Mouse (Mus musculus) stomach, postnatal 0 days (tissue): ENCODE measurements around the gene Pigm. TPM values are rescaled to one million over a fixed set of nuclear protein-coding genes. Genes with fewer than 3 reads are reported as not detected.

Experiments used
- ATAC-seq: fragments of 200-750 bp; cut with Nextera tagmentation; 2 replicates; pipeline ENCODE4 v1.8.0; 2017; ENCODE audit not compliant: low FRiP score, low TSS enrichment
- DNase-seq: peaks from one replicate; pipeline ENCODE4 v3.0.0-alpha.2; 2016; ENCODE audit warnings: low spot score
- H3K27ac ChIP-seq: fragments of 300-500 bp; sonication (generic); replicated peaks from 2 replicates; pipeline ENCODE4 v1.5.1; 2014; ENCODE audit warnings: mild to moderate bottlenecking, control low read depth
- H3K27me3 ChIP-seq: fragments of 300-500 bp; sonication (generic); 2 replicates; pipeline ENCODE4 v1.6.1; 2014; ENCODE audit warnings: low read length; ENCODE audit not compliant: control insufficient read depth, insufficient read depth
- H3K36me3 ChIP-seq: fragments of 300-500 bp; sonication (generic); 2 replicates; pipeline ENCODE4 v1.6.1; 2014; ENCODE audit warnings: low read length, mixed read lengths; ENCODE audit not compliant: control insufficient read depth, insufficient read depth
- H3K4me1 ChIP-seq: fragments of 300-500 bp; sonication (generic); replicated peaks from 2 replicates; pipeline ENCODE4 v1.6.1; 2014; ENCODE audit warnings: antibody characterized with exemption; ENCODE audit not compliant: control insufficient read depth, insufficient read depth
- H3K4me2 ChIP-seq: fragments of 300-500 bp; sonication (generic); replicated peaks from 2 replicates; pipeline ENCODE4 v1.6.1; 2014; ENCODE audit warnings: low read depth, mild to moderate bottlenecking, control low read depth, moderate library complexity
- H3K4me3 ChIP-seq: fragments of 300-500 bp; sonication (generic); 2 replicates; pipeline ENCODE4 v1.5.1; 2014; ENCODE audit warnings: low read depth, low read length, control low read depth
- H3K9ac ChIP-seq: fragments of 300-500 bp; sonication (generic); 2 replicates; pipeline ENCODE4 v1.6.1; 2014; ENCODE audit warnings: mild to moderate bottlenecking, low read length, control low read depth, mixed read lengths
- H3K9me3 ChIP-seq: fragments of 300-500 bp; sonication (generic); 2 replicates; pipeline ENCODE4 v1.6.1; 2016; ENCODE audit warnings: low read length; ENCODE audit not compliant: control insufficient read depth
- CTCF ChIP-seq: IDR thresholded peaks from 2 replicates; pipeline ENCODE4 v1.5.1; 2016; ENCODE audit warnings: antibody characterized with exemption, low read depth, mild to moderate bottlenecking, moderate library complexity
- EP300 ChIP-seq: optimal IDR thresholded peaks from 2 replicates; pipeline ENCODE3; 2016; ENCODE audit warnings: antibody characterized with exemption
- WGBS: fragments of 180-500 bp; shearing (Covaris S2); extraction: QIAGEN DNeasy Blood & Tissue Kit; methylation state at CpG from one replicate; pipeline ENCODE4 v1.1.7; 2014; 5-methylcytosine and 5-hydroxymethylcytosine counted together
- polyA plus RNA-seq: library from polyadenylated mRNA; unstranded; fragments of >200 nt; fragmentation: Nextera tagmentation; extraction: Ambion mirVana; gene quantifications from 2 replicates; pipeline ENCODE4 v1.2.1, GENCODE M21; 2015

The Pigm gene
- polyA plus RNA-seq, result 3.6 and 3.8 TPM in 2 replicates

DNA sequence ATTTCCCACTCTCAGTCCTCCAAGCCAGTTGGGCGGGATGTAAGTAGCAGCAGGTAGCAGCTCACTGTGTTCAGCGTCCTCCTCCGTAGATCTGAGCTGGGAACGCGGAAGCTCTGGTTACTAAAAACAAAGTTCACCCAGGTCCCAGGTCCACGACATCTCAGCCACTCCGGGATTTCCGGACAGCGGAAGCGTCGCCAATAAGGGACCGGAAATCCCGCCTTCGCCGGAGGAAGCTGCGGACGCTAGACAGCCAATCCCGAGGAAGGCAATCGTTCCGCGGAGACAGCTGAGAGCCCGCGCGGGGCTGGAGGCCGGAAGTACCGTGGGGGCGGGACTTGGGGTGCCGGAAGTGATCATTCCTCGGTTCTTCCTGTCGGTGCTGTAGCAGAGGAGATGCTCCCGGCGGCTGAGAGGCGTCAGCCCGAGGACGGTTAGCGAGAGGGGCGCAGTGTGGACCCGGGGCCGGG is at the start of gene Pigm:
Gene Pigm (plus strand): TSS at position 349 of the 470 bp plus-strand sequence.
- H3K27ac ChIP-seq, result peak within 1 kb of the TSS; percentile 85
- ATAC-seq (peak; percentile 99), DNase-seq (peak; percentile 99)
- WGBS, result under 1% methylated on average over 39 of the region's 39 CpGs
- no peaks in the 10 kb centered on the region for H3K9me3 ChIP-seq
- TF ChIP-seq CTCF (no peak), EP300 (peak; percentile 85)
- H3K4me2 ChIP-seq, result peak within 1 kb of the TSS; percentile 96
- H3K36me3 ChIP-seq, result no peaks in the 10 kb centered on the region; the same call in 1 of the 2 replicates
- H3K27me3 ChIP-seq, result no peaks in the 10 kb centered on the region
- peak within 1 kb of the TSS; percentile 88 for H3K4me3 ChIP-seq
- H3K9ac ChIP-seq, result peak within 1 kb of the TSS; percentile 92
- 0 out of 2 replicates have a peak, but pooled peaks cover 4% of the 10 kb centered on the region for H3K4me1 ChIP-seq

DNA sequence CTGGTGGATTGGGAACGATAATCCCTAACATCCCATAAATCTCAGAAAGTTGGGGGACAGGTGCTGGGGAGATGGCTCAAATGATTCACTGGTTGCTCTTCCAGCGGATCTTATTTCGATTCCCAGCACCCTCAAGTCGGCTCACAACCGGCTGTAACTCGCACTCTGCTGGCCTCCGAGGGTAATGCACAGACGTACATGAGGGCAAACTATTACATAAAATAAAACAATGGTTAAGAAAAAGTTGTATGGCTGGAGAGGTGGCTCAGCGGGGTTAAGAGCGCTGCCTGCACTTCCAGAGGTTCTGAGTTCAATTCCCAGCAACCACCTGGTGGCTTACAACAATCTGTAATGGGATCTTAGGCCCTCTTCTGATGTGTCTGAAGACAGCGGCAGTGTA is 49.7 kb upstream of the Pigm start:
- 52% methylated on average over 11 of the region's 11 CpGs for WGBS
- TF ChIP-seq EP300 (no peak), CTCF (no peak)
- H3K9me3 ChIP-seq, result no peaks in the 10 kb centered on the region
- peak overlapping the region; percentile 38 for H3K4me3 ChIP-seq
- no peaks in the 10 kb centered on the region for H3K36me3 ChIP-seq
- peak overlapping the region; percentile 63 for H3K4me2 ChIP-seq
- DNase-seq, result no peak
- ATAC-seq, result no peak
- H3K27ac ChIP-seq, result no peak overlapping the region
- 0 out of 2 replicates have a peak overlapping the region, but pooled peaks have one; percentile 4 for H3K9ac ChIP-seq
- H3K27me3 ChIP-seq, result no peaks in the 10 kb centered on the region; the same call in 1 of the 2 replicates
- no peaks in the 10 kb centered on the region for H3K4me1 ChIP-seq

DNA sequence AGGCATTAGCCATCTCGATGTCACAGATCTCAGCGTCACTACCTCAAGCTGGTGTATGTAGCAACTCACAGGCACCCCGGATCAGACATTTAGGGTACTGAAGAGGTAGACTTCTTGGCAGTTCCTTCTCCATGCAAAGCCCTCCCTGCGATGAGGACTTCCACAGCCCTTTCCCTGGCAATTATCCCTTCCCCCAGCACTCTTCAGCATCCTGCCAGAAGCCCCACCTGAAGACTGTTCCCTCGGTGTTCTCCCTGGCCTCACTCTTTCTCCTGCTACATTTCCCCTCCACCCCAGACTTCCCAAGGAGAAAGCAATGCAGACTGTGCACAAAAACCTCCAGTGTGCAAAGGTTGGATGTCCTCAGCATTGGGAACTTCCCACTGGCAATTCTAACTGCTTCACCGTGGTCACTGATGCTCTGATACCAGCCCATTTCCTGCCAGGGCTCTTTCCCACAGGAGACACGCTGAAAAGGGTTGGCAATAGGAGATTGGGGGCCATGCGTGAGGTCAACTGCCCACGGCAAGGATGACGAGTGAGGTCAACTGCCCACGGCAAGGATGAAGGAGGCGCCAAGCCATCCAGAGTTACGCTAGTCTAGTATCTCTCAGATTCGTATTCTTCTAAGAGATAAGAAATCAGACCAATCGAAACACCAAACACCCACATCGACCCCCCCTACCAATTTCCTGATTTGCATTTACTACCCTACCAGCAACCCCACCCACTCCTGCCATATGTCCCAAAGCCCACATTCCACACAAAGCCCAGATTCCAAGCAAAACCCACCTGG is 48.9 kb upstream of the Pigm start:
- TF ChIP-seq EP300, result no peak
- no peak for TF ChIP-seq CTCF
- ATAC-seq, result no peak
- no peak overlapping the region for H3K4me3 ChIP-seq
- H3K36me3 ChIP-seq, result no peaks in the 10 kb centered on the region
- no peak for DNase-seq
- H3K27ac ChIP-seq, result no peak overlapping the region
- H3K4me1 ChIP-seq, result no peaks in the 10 kb centered on the region
- H3K9me3 ChIP-seq, result no peaks in the 10 kb centered on the region
- no peak overlapping the region for H3K9ac ChIP-seq
- H3K4me2 ChIP-seq, result no peak overlapping the region
- 85% methylated on average over 16 of the region's 16 CpGs for WGBS
- no peaks in the 10 kb centered on the region; the same call in 1 of the 2 replicates for H3K27me3 ChIP-seq

DNA sequence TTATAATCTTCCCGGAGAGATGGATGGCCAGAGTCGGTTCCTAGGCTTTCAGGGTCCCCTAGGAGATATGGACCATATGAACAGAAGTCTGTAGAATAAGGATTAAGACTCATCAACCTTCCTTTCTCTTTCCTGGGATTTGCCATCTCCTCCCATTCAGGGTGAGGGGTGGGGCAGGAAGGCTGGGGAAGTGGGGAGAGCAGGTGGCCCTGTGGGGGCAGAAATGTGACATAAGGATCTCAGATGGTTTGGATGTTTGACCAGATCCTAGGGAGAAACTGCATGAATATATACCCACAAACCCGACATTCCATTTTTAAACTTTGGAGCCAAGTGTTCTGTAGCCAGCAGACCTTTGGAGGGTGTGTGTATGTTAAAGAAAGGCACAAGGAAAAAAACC is 48.3 kb upstream of the Pigm start:
- Histone ChIP-seq H3K4me3 (no peak overlapping the region), H3K4me1 (no peaks in the 10 kb centered on the region), H3K36me3 (no peaks in the 10 kb centered on the region), H3K27me3 (no peaks in the 10 kb centered on the region; the same call in 1 of the 2 replicates), H3K9me3 (no peaks in the 10 kb centered on the region), H3K27ac (no peak overlapping the region), H3K9ac (no peak overlapping the region), H3K4me2 (no peak overlapping the region)
- DNase-seq (no peak), ATAC-seq (no peak)
- no peak for TF ChIP-seq CTCF
- no peak for TF ChIP-seq EP300
- WGBS, result 72% methylated on average over 3 of the region's 3 CpGs

DNA sequence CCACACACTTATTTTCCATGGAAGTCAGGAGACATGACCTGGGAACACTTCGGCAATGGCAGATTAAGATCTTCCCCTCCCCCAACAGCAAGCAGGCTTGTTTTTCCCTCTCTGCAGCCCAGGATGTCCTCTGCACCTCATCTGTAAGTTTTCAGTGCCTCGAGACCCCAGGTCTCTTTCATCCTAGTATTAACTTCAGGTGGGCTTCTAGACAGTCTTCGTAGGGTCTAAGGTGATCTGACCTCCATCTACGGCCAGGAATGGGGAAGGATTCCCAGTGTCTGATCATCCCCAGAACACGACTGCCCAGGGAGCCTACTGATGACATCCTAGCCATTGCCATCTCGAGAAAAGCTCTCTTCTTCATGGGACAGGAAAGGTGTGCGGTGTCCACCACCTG is 47.9 kb upstream of the Pigm start:
- Histone ChIP-seq H3K9ac (no peak overlapping the region), H3K4me3 (no peak overlapping the region), H3K36me3 (no peaks in the 10 kb centered on the region), H3K27me3 (no peaks in the 10 kb centered on the region; the same call in 1 of the 2 replicates), H3K9me3 (no peaks in the 10 kb centered on the region), H3K4me2 (no peak overlapping the region), H3K27ac (no peak overlapping the region), H3K4me1 (no peaks in the 10 kb centered on the region)
- no peak for TF ChIP-seq EP300
- TF ChIP-seq CTCF, result no peak
- no peak for DNase-seq
- no peak for ATAC-seq
- 64% methylated on average over 7 of the region's 7 CpGs for WGBS

DNA sequence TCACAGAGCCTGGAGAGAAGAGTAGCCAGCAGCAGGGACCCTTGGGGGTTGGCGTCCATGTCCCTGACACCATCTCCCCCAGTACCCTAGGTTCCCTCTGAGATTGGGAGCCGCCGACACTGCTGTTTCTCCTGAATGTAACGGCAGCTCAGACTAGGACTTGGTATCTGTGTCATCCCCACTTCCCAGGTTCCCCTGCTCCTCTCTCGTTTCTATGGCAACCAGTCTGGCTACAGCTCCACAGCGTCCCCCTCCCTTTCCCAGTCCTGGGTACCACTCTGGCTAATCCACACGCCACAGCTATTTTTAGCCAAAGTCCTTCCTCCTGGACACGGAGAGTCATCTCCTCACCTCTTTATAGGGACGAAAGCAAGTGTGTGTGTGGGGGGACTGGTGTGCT is 47.2 kb upstream of the Pigm start, which contains the start of gene Kcnj9:
Gene Kcnj9 (minus strand): TSS at position 188 of the 400 bp plus-strand sequence.
- Histone ChIP-seq H3K4me1 (no peaks in the 10 kb centered on the region), H3K27ac (no peak within 1 kb of the TSS), H3K9ac (no peak within 1 kb of the TSS), H3K4me2 (no peak within 1 kb of the TSS), H3K36me3 (no peaks in the 10 kb centered on the region), H3K27me3 (no peaks in the 10 kb centered on the region; the same call in 1 of the 2 replicates), H3K9me3 (no peaks in the 10 kb centered on the region), H3K4me3 (no peak within 1 kb of the TSS)
- WGBS, result 37% methylated on average over 9 of the region's 9 CpGs
- DNase-seq, result no peak
- ATAC-seq, result no peak
- TF ChIP-seq CTCF (no peak), EP300 (no peak)
